ENCODE assay signal across 19 mouse cellular contexts in the genomic region with DNA sequence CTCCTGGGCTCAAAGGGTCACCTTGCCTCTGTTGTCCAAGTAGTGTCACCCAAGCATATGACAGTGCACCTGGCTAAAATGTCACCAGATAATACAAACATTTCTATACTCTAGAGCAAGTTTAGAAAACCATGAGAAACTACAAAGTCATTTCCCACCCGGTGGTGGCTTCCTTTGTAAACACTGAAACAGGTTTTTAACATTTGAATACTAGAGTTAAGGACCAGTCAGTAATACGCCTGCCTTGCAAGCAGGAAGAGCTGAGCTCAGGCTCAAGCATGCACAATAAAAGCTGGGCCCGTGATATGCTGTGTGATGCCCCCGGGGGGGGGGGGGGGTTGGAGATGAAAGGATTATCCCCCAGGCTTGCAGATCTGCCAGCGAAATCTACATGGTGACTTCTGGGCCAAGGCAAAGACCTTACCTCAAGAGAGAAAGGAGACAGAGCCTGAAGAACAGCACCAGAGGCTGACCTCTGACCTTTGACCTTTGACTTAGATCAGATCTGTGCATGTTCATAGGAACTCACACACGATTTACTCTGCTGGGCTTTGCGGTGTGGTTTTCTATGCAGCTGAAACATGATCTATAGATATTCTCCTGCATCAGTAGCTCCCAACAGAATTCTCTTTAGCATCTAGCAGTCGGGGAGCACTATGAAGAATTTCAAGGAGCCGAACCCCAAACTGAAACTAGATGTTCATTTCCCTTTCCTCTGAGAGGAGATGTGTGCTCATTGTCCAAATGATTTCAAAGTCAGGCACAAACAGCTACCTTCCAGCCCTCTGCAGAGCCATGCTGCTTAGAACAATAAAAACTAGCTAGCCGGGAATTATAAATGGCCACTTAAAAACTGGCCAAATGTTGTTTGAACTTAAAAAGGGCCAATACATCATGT.
DNase-seq lines count a peak whose midpoint lies in the region; ATAC-seq and TF ChIP-seq lines count a peak whose summit lies in the region.
"Had no signal": no experiment of that assay in that cellular context is flagged by ENCODE, and none has a peak within 500 bp of the region (broad histone marks: within the 10 kb centered on the region; RNA-seq: fewer than 3 reads in every experiment).

No protein-coding gene starts in this region.

- H3K4me2 ChIP-seq in lung, embryonic 14.5 days = no peak overlapping the region
- H3K4me2 ChIP-seq in limb, embryonic 11.5 days (ENCODE audit: low read depth, severe bottlenecking) = no peak overlapping the region
- H3K4me2 ChIP-seq: embryonic facial prominence, embryonic 12.5 days; forebrain, embryonic 12.5 days; heart, embryonic 12.5 days; limb, embryonic 13.5 days; lung, embryonic 15.5 days had no signal

- ATAC-seq in lung, embryonic 14.5 days (ENCODE audit: insufficient read depth) = no peak
- no peak for ATAC-seq in limb, embryonic 11.5 days (ENCODE audit: insufficient number of reproducible peaks, low FRiP score, low TSS enrichment, low read depth)

- H3K27ac ChIP-seq in lung, embryonic 14.5 days (ENCODE audit: low read depth) = no peak overlapping the region
- 0 out of 2 replicates have a peak overlapping the region, but pooled peaks have one; percentile 4 for H3K27ac ChIP-seq in ES-E14 (ENCODE audit: insufficient read depth, low read depth, low read length, poor library complexity, severe bottlenecking)
- H3K27ac ChIP-seq in limb, embryonic 11.5 days (replicated peaks; ENCODE audit: low read depth, low read length) = no peak overlapping the region
- H3K27ac ChIP-seq: embryonic facial prominence, embryonic 12.5 days; forebrain, embryonic 12.5 days; gastrocnemius, adult 2 months; limb, embryonic 13.5 days; lung, embryonic 15.5 days had no signal

- no peaks in the 10 kb centered on the region for H3K36me3 ChIP-seq in lung, embryonic 14.5 days (ENCODE audit: insufficient read depth)
- H3K36me3 ChIP-seq in ES-E14 (ENCODE audit: control insufficient read depth, insufficient read depth, low read length, poor library complexity, severe bottlenecking) = no peaks in the 10 kb centered on the region
- no peaks in the 10 kb centered on the region for H3K36me3 ChIP-seq in limb, embryonic 11.5 days (ENCODE audit: control insufficient read depth, insufficient read depth, low read length)
- H3K36me3 ChIP-seq: embryonic facial prominence, embryonic 12.5 days; forebrain, embryonic 12.5 days; heart, embryonic 12.5 days; limb, embryonic 13.5 days; lung, embryonic 15.5 days had no signal

- H3K27me3 ChIP-seq in lung, embryonic 14.5 days (ENCODE audit: insufficient read depth, low read length) = no peaks in the 10 kb centered on the region
- H3K27me3 ChIP-seq in limb, embryonic 11.5 days (ENCODE audit: control insufficient read depth, insufficient read depth, low read length) = no peaks in the 10 kb centered on the region
- H3K27me3 ChIP-seq: CH12.LX; embryonic facial prominence, embryonic 12.5 days; forebrain, embryonic 12.5 days; heart, embryonic 12.5 days; limb, embryonic 13.5 days; lung, embryonic 15.5 days; megakaryocyte, embryonic 14.5 days had no signal

- no peak overlapping the region for H3K9ac ChIP-seq in lung, embryonic 14.5 days
- no peak overlapping the region for H3K9ac ChIP-seq in ES-E14 (ENCODE audit: insufficient read depth, low read depth, low read length, poor library complexity, severe bottlenecking)
- H3K9ac ChIP-seq in limb, embryonic 11.5 days (ENCODE audit: low read length) = no peak overlapping the region
- H3K9ac ChIP-seq: embryonic facial prominence, embryonic 12.5 days; forebrain, embryonic 12.5 days; heart, embryonic 12.5 days; limb, embryonic 13.5 days; lung, embryonic 15.5 days had no signal

- intact Hi-C loops in left cerebral cortex, postnatal 10 days (cut with DNase I) = no loop called here

- in situ Hi-C loops in ES-E14 (cut with MboI; ENCODE audit: low sequenced_read_pairs in 2 of 2, unreplicated experiment in 2 of 2) = no loop called here

- H3K9me3 ChIP-seq in lung, embryonic 14.5 days (ENCODE audit: low read depth, low read length) = no peaks in the 10 kb centered on the region
- H3K9me3 ChIP-seq in ES-E14 (ENCODE audit: control insufficient read depth, insufficient read depth, low read depth, low read length) = no peaks in the 10 kb centered on the region
- no peaks in the 10 kb centered on the region for H3K9me3 ChIP-seq in limb, embryonic 11.5 days (ENCODE audit: control insufficient read depth, low read length)
- H3K9me3 ChIP-seq: embryonic facial prominence, embryonic 12.5 days; forebrain, embryonic 12.5 days; heart, embryonic 12.5 days; limb, embryonic 13.5 days; lung, embryonic 15.5 days had no signal

- no peaks in the 10 kb centered on the region for H3K4me1 ChIP-seq in lung, embryonic 14.5 days (ENCODE audit: insufficient read depth)
- peaks cover 0 to 4% of the 10 kb centered on the region in 2 experiments; a peak in 3 of 4 replicates for H3K4me1 ChIP-seq in ES-E14 (ENCODE audit: control insufficient read depth in 2 of 2, insufficient read depth in 2 of 2, low read length in 2 of 2, poor library complexity in 1 of 2)
- H3K4me1 ChIP-seq in limb, embryonic 11.5 days (ENCODE audit: control insufficient read depth, insufficient read depth, low read length) = peaks cover 13% of the 10 kb centered on the region
- H3K4me1 ChIP-seq: heart, embryonic 12.5 days; lung, embryonic 15.5 days had no signal

- no peak overlapping the region for H3K4me3 ChIP-seq in lung, embryonic 14.5 days (ENCODE audit: low read depth, low read length)
- H3K4me3 ChIP-seq in ES-E14 (ENCODE audit: insufficient read depth in 1 of 2, low read depth in 1 of 2, low read length in 2 of 2, poor library complexity in 1 of 2, severe bottlenecking in 1 of 2) = no peak overlapping the region
- no peak overlapping the region for H3K4me3 ChIP-seq in limb, embryonic 11.5 days (ENCODE audit: low read depth, low read length)
- H3K4me3 ChIP-seq: embryonic facial prominence, embryonic 12.5 days; forebrain, embryonic 12.5 days; gastrocnemius, adult 2 months; heart, embryonic 12.5 days; limb, embryonic 13.5 days; lung, embryonic 15.5 days; megakaryocyte, embryonic 14.5 days had no signal

- no peak for TF ChIP-seq CTCF in lung, embryonic 14.5 days (IDR thresholded peaks at IDR 0.05; ENCODE audit: low read depth)

- DNase-seq in lung, embryonic 14.5 days = peak; percentile 30
- DNase-seq in lung, postnatal 36 days = no peak
- peak; percentile 74 for DNase-seq in ES-E14 (ENCODE audit: low read depth, low spot score)
- DNase-seq in embryo, embryonic 9.5 days (ENCODE audit: extremely low spot score) = peak; percentile 62
- DNase-seq in limb, embryonic 11.5 days (ENCODE audit: low spot score) = peak; percentile 44
- DNase-seq in left cerebral cortex, postnatal 10 days (ENCODE audit: extremely low spot score in 1 of 2, low spot score in 2 of 2) = no peak
- no peak for DNase-seq in heart, adult 9 months (ENCODE audit: low spot score in 2 of 2)
- DNase-seq in adrenal gland, postnatal 36 days = no peak
- DNase-seq: adrenal gland, postnatal 25 days; cerebellum, adult 11-12 months; gastrocnemius, adult 2 months; kidney, postnatal 14 days had no signal

- WGBS in lung, embryonic 14.5 days = 43% methylated on average over 10 of the region's 10 CpGs
- 32% methylated on average over 10 of the region's 10 CpGs for WGBS in limb, embryonic 11.5 days

TF ChIP-seq in ES-E14, 5 proteins besides CTCF, POLR2A, EP300 and RAD21:
- no peak for TF ChIP-seq HCFC1 (IDR thresholded peaks at IDR 0.05; ENCODE audit: borderline replicate concordance, insufficient read depth, low read length)
- TF ChIP-seq ZC3H11A (IDR thresholded peaks at IDR 0.05; ENCODE audit: borderline replicate concordance, low read depth, low read length) = no peak
- TF ChIP-seq MAFK (IDR thresholded peaks at IDR 0.05; ENCODE audit: insufficient read depth, low read depth, low read length) = no peak
- peak; percentile 51; the same call in 1 of the 2 replicates for TF ChIP-seq CHD2 (IDR thresholded peaks at IDR 0.05; ENCODE audit: low read depth, low read length)
- TF ChIP-seq ZNF384 (IDR thresholded peaks at IDR 0.05; ENCODE audit: low read depth, low read length) = no peak

Comparison
In these comparisons a context has a peak if more than half of its experiments do, and no peak if none do; other contexts are left out.
1. DNase-seq: peak in lung, embryonic 14.5 days (single experiment), ES-E14 (single experiment), embryo, embryonic 9.5 days (single experiment) and limb, embryonic 11.5 days (single experiment); none in lung, postnatal 36 days (single experiment), left cerebral cortex, postnatal 10 days (0 of 2), heart, adult 9 months (0 of 2) and adrenal gland, postnatal 36 days (0 of 2).